Comparison of ENCODE assay signal across 8 mouse cellular contexts in the genomic region with DNA sequence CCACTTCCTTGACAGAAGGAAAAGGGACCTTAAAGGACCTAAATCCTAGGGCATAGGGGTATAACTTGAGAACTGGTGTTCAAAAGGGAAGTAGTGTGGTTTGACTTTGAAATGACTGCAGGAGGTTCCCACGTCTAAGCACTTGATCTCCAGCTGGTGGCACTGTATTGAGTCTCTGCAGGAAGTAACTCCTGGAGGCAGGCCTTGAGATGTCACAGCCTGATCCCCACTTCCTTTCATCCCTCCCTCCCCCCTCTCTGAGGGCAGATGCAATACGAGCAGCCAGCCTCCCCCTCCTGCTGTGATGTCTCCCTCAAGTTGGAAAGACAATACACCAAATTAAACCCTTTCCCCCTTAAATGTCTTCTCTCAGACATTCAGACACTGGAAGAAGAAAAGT. TPM values are rescaled to one million over a fixed set of nuclear protein-coding genes. Genes with fewer than 3 reads are reported as not detected.
A peak's percentile ranks its signal among the peaks of the same experiment; 100 is the strongest.
DNase-seq lines count a peak whose midpoint lies in the region; ATAC-seq and TF ChIP-seq lines count a peak whose summit lies in the region.

No protein-coding gene starts in this region.

- no peaks in the 10 kb centered on the region for H3K27me3 ChIP-seq in midbrain, embryonic 14.5 days (ENCODE audit: control insufficient read depth, insufficient read depth, low read length)
- no peaks in the 10 kb centered on the region for H3K27me3 ChIP-seq in midbrain, embryonic 13.5 days
- H3K27me3 ChIP-seq in kidney, adult 2 months (replicated peaks; ENCODE audit: control insufficient read depth, insufficient read depth, low read length): no peaks in the 10 kb centered on the region

- H3K9me3 ChIP-seq in midbrain, embryonic 14.5 days (ENCODE audit: control insufficient read depth, low read length): no peaks in the 10 kb centered on the region
- H3K9me3 ChIP-seq in midbrain, embryonic 13.5 days: no peaks in the 10 kb centered on the region

- no peak overlapping the region for H3K9ac ChIP-seq in midbrain, embryonic 14.5 days (replicated peaks; ENCODE audit: low read length)
- H3K9ac ChIP-seq in midbrain, embryonic 13.5 days (replicated peaks): no peak overlapping the region

- H3K27ac ChIP-seq in midbrain, embryonic 14.5 days (replicated peaks; ENCODE audit: low read depth, low read length): no peak overlapping the region
- no peak overlapping the region for H3K27ac ChIP-seq in midbrain, embryonic 13.5 days
- H3K27ac ChIP-seq in kidney, adult 2 months (ENCODE audit: insufficient read depth, low read depth, low read length): peak overlapping the region; percentile 26; the same call in 1 of the 2 replicates

- peak; percentile 15 for DNase-seq in midbrain, embryonic 14.5 days
- DNase-seq in embryo, embryonic 10 days (ENCODE audit: low spot score): peak; percentile 42
- DNase-seq in kidney, adult 2 months: peak; percentile 72
- DNase-seq in lung, postnatal 10 days: peak; percentile 65
- DNase-seq in thymus, postnatal 0 days (ENCODE audit: low spot score): peak; percentile 91
- DNase-seq in cerebellum, adult 9-11 months: no peak
- DNase-seq in right cerebral cortex, adult 2 months (ENCODE audit: low spot score in 2 of 2): no peak

- H3K4me3 ChIP-seq in midbrain, embryonic 14.5 days (replicated peaks; ENCODE audit: low read depth, low read length): no peak overlapping the region
- H3K4me3 ChIP-seq in midbrain, embryonic 13.5 days (replicated peaks): no peak overlapping the region
- no peak overlapping the region for H3K4me3 ChIP-seq in kidney, adult 2 months (ENCODE audit: insufficient read depth, low read depth, low read length)

- H3K4me2 ChIP-seq in midbrain, embryonic 14.5 days (ENCODE audit: low read length): no peak overlapping the region
- H3K4me2 ChIP-seq in midbrain, embryonic 13.5 days (replicated peaks): no peak overlapping the region

- WGBS in midbrain, embryonic 14.5 days: 0% methylated on average over 2 of the region's 2 CpGs
- WGBS in midbrain, embryonic 13.5 days: 9% methylated on average over 2 of the region's 2 CpGs
- 13% methylated on average over 2 of the region's 2 CpGs for WGBS in kidney, adult 2 months

- no peaks in the 10 kb centered on the region for H3K4me1 ChIP-seq in midbrain, embryonic 14.5 days (ENCODE audit: control insufficient read depth, insufficient read depth, low read length)
- H3K4me1 ChIP-seq in midbrain, embryonic 13.5 days (replicated peaks): no peaks in the 10 kb centered on the region
- H3K4me1 ChIP-seq in kidney, adult 2 months (ENCODE audit: control insufficient read depth, insufficient read depth, low read length): no peaks in the 10 kb centered on the region

- ATAC-seq in midbrain, embryonic 14.5 days (ENCODE audit: low FRiP score, low TSS enrichment): no peak
- ATAC-seq in midbrain, embryonic 13.5 days: no peak

- peak; percentile 49 for TF ChIP-seq CTCF in kidney, adult 2 months (conservative IDR thresholded peaks at IDR 0.05; ENCODE audit: insufficient read depth, insufficient read length, low read depth, low read length)

- TF ChIP-seq POLR2A in kidney, adult 2 months (IDR thresholded peaks at IDR 0.05; ENCODE audit: low read depth, low read length): no peak

- no peaks in the 10 kb centered on the region for H3K36me3 ChIP-seq in midbrain, embryonic 14.5 days (ENCODE audit: control insufficient read depth, insufficient read depth, low read length)
- H3K36me3 ChIP-seq in midbrain, embryonic 13.5 days: no peaks in the 10 kb centered on the region
- no peaks in the 10 kb centered on the region for H3K36me3 ChIP-seq in kidney, adult 2 months (ENCODE audit: control insufficient read depth, insufficient read depth, low read length)

RNA-seq across cellular contexts. Expression of gene C2cd5, which starts 14.6 kb away (rescaled TPM):
- 34.4 and 42.8 TPM in 2 replicates for polyA plus RNA-seq in midbrain, embryonic 14.5 days (2014; fragmentation: Nextera tagmentation; extraction: Ambion mirVana)
- polyA plus RNA-seq in midbrain, embryonic 13.5 days (2015; fragmentation: Nextera tagmentation; extraction: Ambion mirVana): 45.0 and 49.5 TPM in 2 replicates
- 13.0 and 14.1 TPM in 2 replicates for polyA plus RNA-seq in kidney, adult 2 months (2012; rRNA removed)
- 22.7 and 29.0 TPM in 2 replicates for polyA plus RNA-seq in thymus, postnatal 0 days (2015; fragmentation: Nextera tagmentation; extraction: Ambion mirVana)

RNA-seq across cellular contexts. Expression of gene Etnk1, which starts 52.5 kb away (rescaled TPM):
- 47.3 and 62.0 TPM in 2 replicates for polyA plus RNA-seq in midbrain, embryonic 14.5 days (2014; fragmentation: Nextera tagmentation; extraction: Ambion mirVana)
- polyA plus RNA-seq in midbrain, embryonic 13.5 days (2015; fragmentation: Nextera tagmentation; extraction: Ambion mirVana): 32.8 and 34.2 TPM in 2 replicates
- 71.5 and 71.6 TPM in 2 replicates for polyA plus RNA-seq in kidney, adult 2 months (2012; rRNA removed)
- 33.2 and 37.9 TPM in 2 replicates for polyA plus RNA-seq in thymus, postnatal 0 days (2015; fragmentation: Nextera tagmentation; extraction: Ambion mirVana)

Comparison
In these comparisons a context has a peak if more than half of its experiments do, and no peak if none do; other contexts are left out.
1. DNase-seq: peak in midbrain, embryonic 14.5 days (single experiment), embryo, embryonic 10 days (single experiment), kidney, adult 2 months (single experiment), lung, postnatal 10 days (single experiment) and thymus, postnatal 0 days (single experiment); none in cerebellum, adult 9-11 months (single experiment) and right cerebral cortex, adult 2 months (0 of 2).